Comparison of ENCODE assay signal across 8 mouse cellular contexts in genomic region chr1:175692246-175692996, GRCm38 (mm10). TPM values are rescaled to one million over a fixed set of nuclear protein-coding genes. Genes with fewer than 3 reads are reported as not detected.
DNase-seq lines count a peak whose midpoint lies in the region; ATAC-seq and TF ChIP-seq lines count a peak whose summit lies in the region.

Opn3 (minus strand) TSS chr1:175692776.
Chml (minus strand) TSS chr1:175692901.

- under 1% methylated on average over 46 of the region's 73 CpGs for WGBS in heart, embryonic 12.5 days
- under 1% methylated on average over 45 of the region's 73 CpGs for WGBS in kidney, postnatal 0 days
- WGBS in liver, embryonic 11.5 days = 1% methylated on average over 67 of the region's 73 CpGs
- under 1% methylated on average over 59 of the region's 73 CpGs for WGBS in stomach, embryonic 14.5 days

- no peak for TF ChIP-seq CTCF in kidney, postnatal 0 days (IDR thresholded peaks at IDR 0.05; ENCODE audit: low read depth)

- H3K4me1 ChIP-seq in heart, embryonic 12.5 days (replicated peaks) = peaks cover 23% of the 10 kb centered on the region
- peaks cover 14% of the 10 kb centered on the region for H3K4me1 ChIP-seq in kidney, postnatal 0 days (replicated peaks; ENCODE audit: insufficient read depth, low read length)
- peaks cover 2% of the 10 kb centered on the region; the same call in 1 of the 2 replicates for H3K4me1 ChIP-seq in liver, embryonic 11.5 days (replicated peaks; ENCODE audit: control insufficient read depth, insufficient read depth, low read length)
- peaks cover 3% of the 10 kb centered on the region; the same call in 1 of the 2 replicates for H3K4me1 ChIP-seq in stomach, embryonic 14.5 days (ENCODE audit: control insufficient read depth, insufficient read depth, low read length)

- peak within 1 kb of the TSS; percentile 87 for H3K4me2 ChIP-seq in heart, embryonic 12.5 days
- H3K4me2 ChIP-seq in kidney, postnatal 0 days (ENCODE audit: low read length) = peak within 1 kb of the TSS; percentile 96
- peak within 1 kb of the TSS; percentile 86 for H3K4me2 ChIP-seq in liver, embryonic 11.5 days
- H3K4me2 ChIP-seq in stomach, embryonic 14.5 days (replicated peaks; ENCODE audit: low read depth, low read length) = peak within 1 kb of the TSS; percentile 81

- H3K9me3 ChIP-seq in heart, embryonic 12.5 days (replicated peaks) = no peaks in the 10 kb centered on the region
- no peaks in the 10 kb centered on the region for H3K9me3 ChIP-seq in kidney, postnatal 0 days (replicated peaks; ENCODE audit: low read length)
- no peaks in the 10 kb centered on the region for H3K9me3 ChIP-seq in liver, embryonic 11.5 days (ENCODE audit: control insufficient read depth, low read length)
- H3K9me3 ChIP-seq in stomach, embryonic 14.5 days (ENCODE audit: control insufficient read depth, low read depth, low read length) = no peaks in the 10 kb centered on the region

- ATAC-seq in erythroid progenitor cell, adult 5-6 weeks (replicated peaks; ENCODE audit: low FRiP score, poor library complexity, severe bottlenecking) = peak; percentile 91
- ATAC-seq in heart, embryonic 12.5 days (ENCODE audit: insufficient number of reproducible peaks, low FRiP score) = peak; percentile 98
- ATAC-seq in kidney, postnatal 0 days (replicated peaks; ENCODE audit: low FRiP score, low read depth) = peak; percentile 99
- ATAC-seq in liver, embryonic 11.5 days (replicated peaks; ENCODE audit: low FRiP score) = peak; percentile 96
- ATAC-seq in stomach, embryonic 14.5 days (ENCODE audit: insufficient number of reproducible peaks, insufficient read depth, low FRiP score, low read depth) = peak; percentile 97

- DNase-seq in CD4-positive helper T cell, adult 2 months (ENCODE audit: low read depth, low spot score) = peak; percentile 100
- peak; percentile 94 for DNase-seq in brain, embryonic 18.5 days (ENCODE audit: low read depth, low spot score)
- peak; percentile 99 for DNase-seq in kidney, postnatal 0 days (ENCODE audit: low spot score)
- DNase-seq in liver, embryonic 11.5 days (ENCODE audit: low spot score) = peak; percentile 96
- DNase-seq in naive thymus-derived CD4-positive, alpha-beta T cell, adult 2 months (ENCODE audit: low read depth) = peak; percentile 100

- peaks cover 8% of the 10 kb centered on the region for H3K36me3 ChIP-seq in heart, embryonic 12.5 days
- no peaks in the 10 kb centered on the region for H3K36me3 ChIP-seq in kidney, postnatal 0 days (ENCODE audit: insufficient read depth, low read length)
- H3K36me3 ChIP-seq in liver, embryonic 11.5 days (ENCODE audit: control insufficient read depth, insufficient read depth, low read length) = no peaks in the 10 kb centered on the region
- H3K36me3 ChIP-seq in stomach, embryonic 14.5 days (ENCODE audit: control insufficient read depth, insufficient read depth, low read length) = no peaks in the 10 kb centered on the region

- peak within 1 kb of the TSS; percentile 96 for H3K9ac ChIP-seq in heart, embryonic 12.5 days
- H3K9ac ChIP-seq in kidney, postnatal 0 days (ENCODE audit: low read depth, low read length) = peak within 1 kb of the TSS; percentile 80
- peak within 1 kb of the TSS; percentile 75 for H3K9ac ChIP-seq in liver, embryonic 11.5 days (ENCODE audit: low read depth, low read length)
- H3K9ac ChIP-seq in stomach, embryonic 14.5 days (replicated peaks; ENCODE audit: low read depth, low read length) = peak within 1 kb of the TSS; percentile 74

- no peaks in the 10 kb centered on the region for H3K27me3 ChIP-seq in heart, embryonic 12.5 days (replicated peaks)
- no peaks in the 10 kb centered on the region for H3K27me3 ChIP-seq in kidney, postnatal 0 days (ENCODE audit: insufficient read depth, low read length)
- H3K27me3 ChIP-seq in liver, embryonic 11.5 days (replicated peaks; ENCODE audit: control insufficient read depth, insufficient read depth, low read length) = no peaks in the 10 kb centered on the region
- no peaks in the 10 kb centered on the region for H3K27me3 ChIP-seq in stomach, embryonic 14.5 days (ENCODE audit: control insufficient read depth, insufficient read depth, low read length)

- H3K27ac ChIP-seq in heart, embryonic 12.5 days (ENCODE audit: poor library complexity, severe bottlenecking) = peak within 1 kb of the TSS; percentile 89
- H3K27ac ChIP-seq in kidney, postnatal 0 days = peak within 1 kb of the TSS; percentile 90
- peak within 1 kb of the TSS; percentile 63 for H3K27ac ChIP-seq in liver, embryonic 11.5 days (ENCODE audit: low read depth, low read length)
- peak within 1 kb of the TSS; percentile 66 for H3K27ac ChIP-seq in stomach, embryonic 14.5 days (ENCODE audit: low read length)

- peak within 1 kb of the TSS; percentile 82 for H3K4me3 ChIP-seq in heart, embryonic 12.5 days
- H3K4me3 ChIP-seq in kidney, postnatal 0 days (replicated peaks; ENCODE audit: low read depth, low read length) = peak within 1 kb of the TSS; percentile 80
- H3K4me3 ChIP-seq in liver, embryonic 11.5 days (ENCODE audit: low read depth, low read length) = peak within 1 kb of the TSS; percentile 73
- peak within 1 kb of the TSS; percentile 80 for H3K4me3 ChIP-seq in stomach, embryonic 14.5 days (ENCODE audit: low read depth, low read length)

RNA-seq across cellular contexts. Expression of gene Opn3, which starts in this region (rescaled TPM):
- total RNA-seq in erythroid progenitor cell, adult 5-6 weeks (2015; ENCODE audit: low replicate concordance) = 1.8 TPM in 1 of 2 replicates, not detected in the other
- total RNA-seq in erythroid progenitor cell, adult 5-6 weeks (2017; ENCODE audit: low replicate concordance) = not detected in 2 replicates
- polyA plus RNA-seq in heart, embryonic 12.5 days (2016; fragmentation: Nextera tagmentation; extraction: Ambion mirVana) = 15.3 and 16.6 TPM in 2 replicates
- polyA plus RNA-seq in kidney, postnatal 0 days (2015; fragmentation: Nextera tagmentation; extraction: Ambion mirVana) = 10.3 and 10.5 TPM in 2 replicates
- polyA plus RNA-seq in liver, embryonic 11.5 days (2014; fragmentation: Nextera tagmentation; extraction: Ambion mirVana) = 4.0 and 4.3 TPM in 2 replicates
- polyA plus RNA-seq in stomach, embryonic 14.5 days (2014; fragmentation: Nextera tagmentation; extraction: Ambion mirVana) = 7.4 and 12.6 TPM in 2 replicates

RNA-seq across cellular contexts. Expression of gene Chml, which starts in this region (rescaled TPM):
- total RNA-seq in erythroid progenitor cell, adult 5-6 weeks (2015; ENCODE audit: low replicate concordance) = 1.3 and 1.8 TPM in 2 replicates
- total RNA-seq in erythroid progenitor cell, adult 5-6 weeks (2017; ENCODE audit: low replicate concordance) = 4.9 and 10.1 TPM in 2 replicates
- 8.1 and 8.5 TPM in 2 replicates for polyA plus RNA-seq in heart, embryonic 12.5 days (2016; fragmentation: Nextera tagmentation; extraction: Ambion mirVana)
- 2.1 and 2.3 TPM in 2 replicates for polyA plus RNA-seq in kidney, postnatal 0 days (2015; fragmentation: Nextera tagmentation; extraction: Ambion mirVana)
- 3.2 and 3.6 TPM in 2 replicates for polyA plus RNA-seq in liver, embryonic 11.5 days (2014; fragmentation: Nextera tagmentation; extraction: Ambion mirVana)
- 5.3 and 5.8 TPM in 2 replicates for polyA plus RNA-seq in stomach, embryonic 14.5 days (2014; fragmentation: Nextera tagmentation; extraction: Ambion mirVana)

Comparison
In these comparisons a context has a peak if more than half of its experiments do, and no peak if none do; other contexts are left out.
1. Peak in every context shown above with its lines: DNase-seq, ATAC-seq, H3K4me3 ChIP-seq and H3K27ac ChIP-seq.